Mouse (Mus musculus) cerebellum, adult 11 months (tissue): Measurements from ENCODE around the gene Arfgap1.

ENCODE experiments used
- DNase-seq: peaks from one replicate; pipeline ENCODE4 v3.0.0; 2022

The Arfgap1 gene

DNA sequence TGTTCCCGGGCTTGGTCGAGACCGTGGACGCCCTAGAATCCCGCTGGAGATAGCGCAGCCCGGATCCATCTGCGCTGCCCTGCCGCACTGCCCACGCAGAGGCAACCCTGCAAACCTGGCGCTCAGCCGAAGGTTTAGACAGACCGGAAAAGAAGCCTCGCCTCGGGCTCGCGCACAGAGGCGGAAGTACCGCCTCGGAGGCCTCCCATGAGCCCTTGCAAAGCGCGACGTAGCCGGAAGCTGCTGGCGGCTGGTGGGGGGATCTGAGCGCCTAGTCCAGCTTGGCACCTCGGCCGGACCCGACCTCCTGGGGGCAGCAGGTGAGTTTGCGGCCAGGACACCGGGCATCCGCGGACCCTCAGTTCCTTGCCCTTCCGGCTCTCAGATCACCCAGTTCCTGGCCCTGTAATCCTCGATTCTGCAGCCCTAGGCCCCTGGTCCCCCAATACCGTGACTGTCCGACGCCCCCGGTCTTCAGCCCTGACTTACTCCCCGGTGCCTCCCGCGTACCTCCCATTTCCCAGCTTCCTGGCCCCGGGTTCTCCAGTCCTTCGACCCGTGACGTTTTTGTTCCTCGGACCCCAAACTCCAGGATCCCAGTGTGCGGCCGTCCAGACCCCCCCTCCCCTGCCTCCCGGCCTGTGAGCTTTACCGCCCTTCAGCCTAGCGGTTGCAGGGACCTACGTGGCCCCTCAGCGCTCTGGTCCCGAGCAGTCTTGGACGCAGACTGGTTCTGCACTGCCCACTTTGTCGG, at the start of gene Arfgap1:
TSS of gene Arfgap1 (plus strand) at position 216 of the 754 bp plus-strand sequence.
- peak; percentile 92 for DNase-seq

DNA sequence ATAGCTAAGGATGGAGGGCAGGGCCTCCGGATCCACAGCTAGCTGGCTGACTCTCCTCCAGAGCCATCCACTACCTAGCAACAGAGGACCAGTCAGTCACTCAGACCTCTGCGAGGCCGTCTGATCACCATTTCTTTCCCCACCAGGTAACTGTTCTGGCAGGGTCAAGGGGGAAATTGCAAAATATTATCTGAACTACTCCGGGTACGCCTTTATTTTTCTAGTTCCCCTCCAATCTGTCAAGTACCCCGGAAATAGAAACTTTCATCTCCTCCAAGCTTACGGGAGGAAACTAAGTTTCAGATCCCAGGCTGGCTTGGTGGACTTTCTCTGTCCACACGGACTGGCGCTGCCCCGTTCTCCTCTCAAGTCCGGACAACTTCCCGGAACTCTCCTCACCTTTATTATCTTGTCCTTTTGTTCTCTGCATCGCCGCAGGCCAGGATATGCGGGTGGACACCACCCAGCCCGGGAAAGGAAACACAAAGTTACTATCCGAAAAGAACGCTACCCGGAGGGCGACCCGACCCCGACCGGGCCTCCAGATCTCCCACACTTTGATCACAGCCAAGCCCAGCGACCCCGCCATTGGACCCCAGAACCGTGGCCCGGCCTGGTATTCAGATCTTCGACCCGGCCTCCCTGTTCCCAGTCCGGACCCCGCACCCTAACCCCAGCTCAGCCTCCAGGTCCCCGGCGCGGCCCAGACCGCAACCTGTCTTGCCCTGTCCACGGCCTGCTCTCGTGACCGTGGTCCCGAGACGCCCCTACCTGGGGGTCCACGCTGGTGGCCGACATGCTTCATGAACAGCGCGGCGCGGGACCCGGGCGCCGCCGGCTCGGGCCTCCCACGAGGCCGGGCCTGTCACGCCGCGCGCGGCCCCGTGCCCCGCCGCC, 46.9 kb upstream of the Arfgap1 start:
- no peak for DNase-seq

DNA sequence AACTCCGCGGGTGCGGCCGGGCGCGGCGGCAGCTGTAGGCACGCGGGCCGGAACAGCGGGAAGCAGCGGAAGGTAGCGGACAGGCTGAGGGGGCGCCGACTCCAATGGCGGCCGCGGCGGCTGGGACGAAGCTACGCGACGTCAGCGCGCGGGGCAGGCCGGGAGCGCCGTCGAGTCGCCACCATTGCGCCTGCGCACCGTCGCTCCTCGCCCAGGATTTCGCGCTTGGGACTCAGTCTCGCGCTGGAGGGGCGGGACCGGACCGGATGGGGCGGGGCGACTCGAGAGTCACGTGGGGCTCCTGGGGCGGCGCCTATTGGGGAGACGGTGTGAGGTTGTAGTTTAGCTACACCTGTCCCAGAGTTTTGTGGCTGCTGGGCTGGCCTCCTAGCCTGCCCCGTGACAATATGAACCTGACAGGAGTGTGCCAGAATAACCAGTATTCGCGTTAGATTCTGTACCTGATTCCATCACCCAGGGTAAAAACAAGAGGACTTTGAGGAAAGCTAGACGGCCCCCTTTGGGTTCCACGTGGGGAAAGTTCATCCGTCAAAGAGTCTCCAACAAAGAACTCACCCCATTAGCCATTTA, 46.1 kb upstream of the Arfgap1 start, which contains the start of gene Ythdf1:
TSS of gene Ythdf1 (minus strand) at position 140 of the 591 bp plus-strand sequence.
- peak; percentile 98 for DNase-seq

DNA sequence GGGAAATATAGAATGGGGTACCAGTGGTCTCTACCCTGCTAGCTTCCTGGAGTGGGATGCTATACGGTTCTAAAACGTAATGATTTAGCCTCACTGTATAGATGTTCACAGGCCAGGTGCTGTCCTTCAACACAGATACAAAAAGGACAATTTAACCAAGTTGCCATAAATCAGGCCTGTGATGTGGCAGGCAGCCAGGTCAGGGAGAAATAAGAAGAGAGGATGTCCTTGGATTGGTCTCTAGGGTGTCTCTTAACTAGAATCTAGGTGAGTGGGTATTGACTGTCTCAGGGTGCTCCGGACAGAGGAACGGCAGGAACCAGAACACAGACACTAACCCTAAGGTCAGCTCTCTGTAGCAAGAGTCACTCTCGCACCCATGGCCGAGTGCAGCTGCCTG, 44.3 kb upstream of the Arfgap1 start:
- DNase-seq = no peak

DNA sequence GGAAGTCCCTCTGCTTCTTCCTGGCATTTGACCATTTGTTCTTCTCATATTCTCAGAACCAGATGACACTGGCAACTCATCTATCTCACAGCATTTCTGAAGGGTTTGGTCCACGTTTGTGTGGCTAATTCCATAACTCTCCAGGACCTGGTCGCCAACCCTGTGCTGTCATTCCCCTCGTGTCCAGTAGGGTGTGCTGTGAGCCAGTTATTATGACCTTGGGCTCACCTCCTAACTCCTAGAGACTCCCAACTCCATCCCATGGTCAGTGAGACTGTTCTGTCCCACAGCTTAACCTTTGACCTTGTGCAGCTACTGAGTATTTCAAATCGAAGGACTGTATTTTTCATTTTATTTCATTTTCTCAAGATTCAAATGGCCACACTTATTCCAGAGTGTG, 41.8 kb upstream of the Arfgap1 start:
- peak; percentile 68 for DNase-seq

DNA sequence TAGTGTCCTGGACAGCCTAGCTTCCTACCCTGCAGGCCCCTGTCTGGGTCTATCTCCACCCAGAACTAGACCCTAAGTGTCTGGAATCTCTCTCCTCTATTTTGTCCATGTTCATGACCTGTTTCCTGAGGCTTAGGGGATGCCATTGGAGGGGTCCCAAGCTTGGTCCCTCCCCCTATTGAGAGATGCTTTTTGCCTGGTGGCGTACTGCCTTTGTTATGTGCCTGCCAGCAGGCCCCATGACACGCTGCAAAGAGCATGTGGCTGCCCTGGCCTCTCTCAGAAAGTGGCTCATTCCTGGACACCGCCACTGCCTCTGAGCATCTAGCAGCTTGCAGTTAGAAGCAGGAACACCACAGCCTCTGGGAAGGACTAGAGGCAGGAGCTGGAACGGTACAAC, 38.3 kb upstream of the Arfgap1 start, which contains the start of gene Birc7:
TSS of gene Birc7 (plus strand) at position 301 of the 400 bp plus-strand sequence.
- no peak for DNase-seq

DNA sequence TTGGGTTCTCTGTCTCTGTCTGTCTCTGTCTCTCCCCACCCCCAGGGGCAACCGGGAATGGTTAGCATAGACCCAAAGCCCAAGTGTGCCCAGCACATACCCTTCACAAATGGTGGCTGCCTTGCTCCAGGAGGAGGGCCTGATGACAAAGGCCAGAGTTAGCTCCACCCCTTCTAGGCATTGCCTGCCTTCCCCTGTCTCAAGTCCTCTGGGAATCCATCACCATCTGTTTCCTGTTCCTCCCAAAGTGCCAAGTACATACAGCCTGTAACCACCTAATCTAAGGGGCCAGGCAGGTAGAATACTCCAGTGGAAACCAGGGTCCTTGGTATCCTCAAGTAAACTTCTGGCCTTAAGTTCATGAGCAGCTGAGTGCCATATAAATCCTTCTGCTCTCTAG, 34.6 kb upstream of the Arfgap1 start:
- no peak for DNase-seq

DNA sequence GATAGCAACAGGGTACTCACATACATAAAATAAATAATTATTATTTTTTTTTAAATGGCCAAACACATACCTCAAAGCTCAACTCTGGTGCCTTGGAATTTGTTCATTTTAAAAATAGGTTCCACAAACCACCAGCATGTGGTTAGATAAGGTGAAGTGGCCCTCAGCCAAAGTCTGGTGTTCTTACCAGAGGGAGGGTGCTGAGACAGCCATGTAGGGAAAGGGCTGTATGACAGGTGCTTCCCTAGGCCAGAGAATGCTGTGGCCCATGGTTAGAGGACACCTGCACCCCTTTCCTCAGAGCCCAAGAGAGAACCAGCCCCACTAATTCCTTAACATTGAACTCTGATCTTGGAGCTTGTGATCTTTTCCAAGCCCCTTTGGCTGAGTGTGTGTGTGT, 26.8 kb upstream of the Arfgap1 start:
- no peak for DNase-seq

DNA sequence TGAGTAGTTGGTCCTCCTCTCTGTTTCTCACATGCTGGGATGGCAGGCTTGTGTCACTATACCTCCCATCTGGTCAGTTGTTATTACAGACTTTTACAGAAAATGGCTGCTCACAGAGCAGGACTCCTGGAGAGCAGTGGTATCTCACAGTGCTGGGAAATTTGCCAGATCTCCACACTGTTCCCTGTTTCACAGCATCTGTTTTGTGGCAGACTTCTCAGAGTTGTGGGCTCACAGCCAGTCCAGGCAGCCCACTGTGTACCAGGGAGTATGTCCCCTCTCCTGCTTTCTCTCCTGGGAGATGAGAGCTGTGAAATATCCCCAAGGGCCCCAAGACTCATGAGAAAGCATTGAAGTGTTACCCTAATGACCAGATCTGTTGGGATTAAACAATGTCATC, 25.2 kb upstream of the Arfgap1 start:
- no peak for DNase-seq

DNA sequence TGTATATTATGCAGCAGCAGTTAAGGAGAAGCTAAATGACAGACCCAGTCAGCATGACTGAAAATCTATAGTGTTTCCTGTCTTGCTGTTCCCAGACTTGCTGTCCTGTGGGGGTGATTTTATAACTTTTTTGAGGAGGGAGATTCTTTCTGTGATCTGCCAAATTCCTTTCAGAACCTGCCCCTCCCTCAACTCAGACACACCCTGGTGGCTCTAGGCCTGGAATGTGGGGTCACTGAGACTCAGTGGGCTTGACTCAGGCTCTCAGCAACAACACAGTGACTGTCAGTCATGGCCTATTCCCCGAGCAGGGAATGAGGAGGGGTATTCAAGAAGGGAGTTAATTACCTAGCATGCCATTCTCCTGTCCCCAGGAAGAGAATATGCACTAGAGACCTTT, 17.1 kb upstream of the Arfgap1 start:
- no peak for DNase-seq

DNA sequence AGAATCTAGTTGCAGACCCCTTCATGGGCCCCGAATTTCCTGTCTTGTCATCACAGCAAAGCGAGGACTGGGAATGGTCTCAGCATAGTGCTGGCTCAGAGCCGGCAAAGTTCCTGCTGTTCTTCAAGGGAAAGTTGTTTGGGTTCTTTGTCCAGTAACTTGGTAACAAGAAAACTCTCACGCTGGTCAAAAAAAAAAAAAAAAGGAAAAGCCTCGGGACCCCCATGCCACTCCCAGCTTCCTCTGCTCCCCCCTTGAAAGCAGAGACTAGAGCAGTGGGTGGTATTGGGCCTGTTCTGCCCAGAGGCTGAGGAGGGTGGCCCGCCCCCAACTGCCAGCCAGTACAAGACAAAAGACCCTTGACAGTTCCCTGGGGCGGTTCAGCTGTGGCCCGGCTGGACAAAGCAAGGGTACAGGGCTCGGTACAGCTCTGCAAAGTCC, 14.3 kb upstream of the Arfgap1 start:
- DNase-seq = no peak

DNA sequence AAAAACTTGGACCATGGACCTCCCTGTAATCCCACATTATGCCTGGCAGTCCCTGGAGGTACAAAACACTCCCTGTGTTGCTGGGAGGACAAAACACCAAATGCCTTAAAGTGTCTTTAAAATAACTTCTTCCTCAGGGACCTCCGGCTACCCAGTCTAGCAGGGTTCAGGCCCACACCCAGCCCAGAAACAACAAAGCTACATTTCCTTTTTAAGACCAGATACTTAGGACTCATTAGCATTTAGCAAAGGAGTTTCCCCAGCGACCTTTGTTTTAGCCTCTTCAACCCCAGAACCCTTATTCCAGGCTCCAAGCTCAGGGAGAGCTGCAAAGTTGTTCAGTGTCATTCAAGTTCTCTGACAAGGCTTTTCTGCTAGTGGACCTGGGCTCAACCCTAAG, 13.4 kb upstream of the Arfgap1 start:
- DNase-seq = no peak

DNA sequence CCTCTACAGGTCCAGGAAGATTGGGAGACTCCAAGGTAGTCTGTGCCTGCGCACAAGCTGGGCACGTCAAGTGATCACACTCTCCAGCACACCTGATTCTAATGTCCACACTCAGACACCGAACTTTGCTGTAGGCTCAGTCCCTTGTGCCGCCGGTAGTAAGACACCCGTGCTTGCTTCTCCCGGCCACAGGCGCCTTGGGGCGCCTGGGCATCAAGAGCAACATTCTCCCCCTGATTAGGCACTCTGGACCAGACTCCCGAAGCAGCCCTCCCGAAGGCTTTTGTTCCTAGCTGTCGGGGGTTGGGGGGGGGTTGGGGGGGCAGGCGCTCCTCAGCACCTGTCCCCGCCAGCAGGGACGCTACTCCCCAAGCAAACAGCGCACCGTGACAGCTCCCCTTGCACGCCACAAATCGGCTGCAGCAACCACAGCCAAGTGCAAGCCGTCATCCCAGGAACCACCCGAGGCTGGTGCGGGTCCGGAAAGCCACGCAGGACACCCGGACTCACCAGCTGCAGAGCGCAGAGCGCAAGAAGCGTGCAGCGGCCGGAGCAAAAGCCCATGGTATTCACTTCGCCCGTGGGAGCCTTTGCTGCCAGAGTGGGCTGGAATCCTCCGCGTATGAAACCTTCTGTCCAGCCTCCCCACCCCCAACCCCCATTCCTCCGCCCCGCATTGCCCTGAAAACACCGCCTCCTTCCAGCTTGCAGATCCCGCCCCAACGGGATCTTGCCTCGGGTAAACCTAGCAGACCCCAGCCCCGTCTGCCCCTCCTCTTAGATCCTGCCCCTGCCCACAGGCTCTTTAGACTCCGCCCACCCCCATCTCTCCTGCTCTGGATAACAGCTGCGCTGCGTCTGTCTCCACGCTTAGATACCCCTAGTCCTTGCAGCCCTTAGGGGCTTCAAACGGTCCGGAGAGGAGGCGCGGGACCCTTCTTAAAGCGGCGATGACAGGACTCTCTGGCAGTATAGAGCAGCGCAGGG, 12.7 kb upstream of the Arfgap1 start, which contains the start of gene Nkain4:
TSS of gene Nkain4 (minus strand) at position 639 of the 987 bp plus-strand sequence.
- DNase-seq = peak; percentile 53

DNA sequence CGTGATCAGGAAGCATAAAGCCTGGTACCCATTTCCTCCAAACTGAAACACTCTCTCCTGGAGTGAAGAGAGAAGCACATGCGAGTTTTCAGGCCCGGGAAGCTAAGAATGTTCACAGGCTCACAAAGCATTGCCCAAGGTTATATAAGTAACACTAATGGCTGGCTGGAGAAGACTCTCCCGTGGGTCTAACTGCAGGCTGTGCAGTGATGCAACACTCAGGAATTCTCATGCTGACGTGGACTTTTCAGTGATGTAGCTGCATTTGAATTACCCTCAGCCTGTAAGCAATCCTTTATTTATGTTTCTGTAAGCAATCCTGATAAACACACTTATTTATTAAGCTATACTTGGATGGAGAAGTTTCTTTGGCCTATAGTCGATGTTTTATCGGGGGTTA, 7.4 kb upstream of the Arfgap1 start:
- DNase-seq = no peak

DNA sequence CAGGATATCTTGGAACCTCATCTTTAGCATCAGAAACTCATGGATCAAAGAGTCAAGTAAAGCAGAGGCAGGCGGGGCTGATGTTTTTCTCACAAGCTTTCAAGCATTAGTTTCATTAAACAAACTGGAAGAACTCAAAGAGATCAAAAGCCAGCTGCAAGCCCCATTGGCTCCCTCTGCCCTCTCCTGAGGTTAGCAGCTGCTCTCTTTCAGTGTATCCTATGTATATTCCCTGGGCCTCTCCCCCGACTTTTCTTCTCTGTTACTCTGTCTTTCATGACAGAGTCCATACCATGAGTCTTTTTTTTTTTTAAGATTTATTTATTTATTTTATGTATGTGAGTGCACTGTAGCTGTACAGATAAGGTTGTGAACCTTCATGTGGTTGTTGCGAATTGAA, 6.8 kb upstream of the Arfgap1 start:
- no peak for DNase-seq

DNA sequence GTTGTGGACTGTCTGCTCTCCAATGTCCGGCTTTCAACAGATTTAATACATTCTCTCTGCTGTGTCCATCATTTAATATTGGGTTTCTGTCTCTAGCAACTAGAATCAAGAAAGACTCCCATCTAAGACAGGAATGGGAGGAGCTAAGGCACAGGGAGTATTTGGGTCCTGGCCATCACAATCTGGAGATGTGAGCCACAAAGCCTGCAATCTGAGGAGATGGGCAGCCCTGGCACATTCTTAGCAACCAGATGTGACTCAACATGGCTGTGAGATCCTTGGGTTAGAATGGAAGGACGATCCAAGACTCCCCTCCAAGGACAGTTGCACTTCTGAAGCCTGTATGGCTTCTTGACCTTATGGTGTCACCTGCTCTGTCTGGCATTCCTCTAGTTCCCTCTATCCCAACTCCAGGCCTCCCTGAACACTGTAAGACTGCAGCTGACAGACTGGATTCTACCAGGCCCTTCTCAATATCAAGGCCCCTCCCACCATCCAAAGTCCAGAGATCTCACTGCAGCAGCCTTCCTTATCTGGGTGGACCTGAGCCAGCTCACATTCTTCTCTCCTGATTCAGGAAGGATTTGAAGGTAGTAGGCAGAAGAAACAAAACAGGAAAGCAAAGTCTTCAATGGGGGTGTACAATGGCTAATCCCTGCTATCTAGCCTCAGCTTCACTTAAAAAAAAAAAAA, 4.3 kb upstream of the Arfgap1 start:
- no peak for DNase-seq

DNA sequence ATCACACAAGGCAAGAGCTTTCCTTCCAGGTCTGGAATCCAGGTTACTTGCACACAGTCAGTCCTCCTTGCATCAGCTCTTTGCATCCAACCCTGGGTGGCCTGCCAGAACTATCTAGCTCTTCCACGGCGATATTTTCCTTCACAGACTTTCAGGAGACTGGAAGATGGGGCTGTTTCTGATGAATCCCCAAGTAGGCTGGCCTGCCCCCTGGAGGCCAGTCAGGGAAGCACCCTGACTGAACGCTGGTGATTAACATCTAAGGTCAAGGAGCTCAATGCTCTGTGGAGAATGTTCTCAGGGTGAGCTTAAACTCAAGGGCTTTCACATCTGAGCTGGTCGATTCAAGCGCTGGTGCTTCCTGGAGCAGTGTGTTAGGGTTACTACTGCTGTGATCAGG, 3.1 kb upstream of the Arfgap1 start:
- DNase-seq = peak; percentile 77

DNA sequence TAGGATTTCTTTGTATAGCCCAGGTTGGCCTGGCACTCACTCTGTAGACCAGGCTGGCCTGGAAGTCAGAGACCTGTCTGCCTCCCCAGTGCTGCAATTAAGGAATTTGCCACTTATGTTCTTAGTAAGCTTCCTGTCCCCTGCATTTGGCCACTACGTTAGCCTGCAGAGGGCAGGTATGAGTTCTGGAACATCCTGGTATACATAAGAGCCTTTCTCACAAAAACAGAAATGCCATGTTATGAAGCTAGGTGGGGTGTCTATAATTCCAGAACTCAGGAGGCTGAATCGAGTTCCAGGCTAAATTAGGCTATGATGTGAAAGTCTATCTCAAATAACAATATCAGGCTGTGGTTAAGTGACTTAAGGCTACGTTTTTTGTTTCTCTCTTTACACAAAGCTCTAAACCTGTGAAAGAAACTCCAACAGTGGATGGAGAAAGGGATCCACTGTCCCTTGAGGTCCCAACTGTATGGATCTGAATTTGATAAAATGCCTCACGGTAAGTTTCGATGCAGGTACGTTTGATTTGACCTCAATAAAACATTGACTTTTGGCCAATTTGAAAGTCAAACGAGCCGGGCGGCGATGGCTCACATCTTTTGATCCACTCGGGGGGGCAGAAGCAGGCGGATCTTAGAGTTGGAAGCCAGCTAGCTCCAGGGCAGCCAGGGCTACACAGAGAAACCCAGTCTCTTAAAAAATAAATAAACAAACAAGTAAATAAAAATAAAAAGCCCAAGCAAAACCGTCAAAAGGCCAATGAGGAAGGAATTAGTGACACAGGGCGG, 738 bp upstream of the Arfgap1 start:
- DNase-seq = peak; percentile 28

DNA sequence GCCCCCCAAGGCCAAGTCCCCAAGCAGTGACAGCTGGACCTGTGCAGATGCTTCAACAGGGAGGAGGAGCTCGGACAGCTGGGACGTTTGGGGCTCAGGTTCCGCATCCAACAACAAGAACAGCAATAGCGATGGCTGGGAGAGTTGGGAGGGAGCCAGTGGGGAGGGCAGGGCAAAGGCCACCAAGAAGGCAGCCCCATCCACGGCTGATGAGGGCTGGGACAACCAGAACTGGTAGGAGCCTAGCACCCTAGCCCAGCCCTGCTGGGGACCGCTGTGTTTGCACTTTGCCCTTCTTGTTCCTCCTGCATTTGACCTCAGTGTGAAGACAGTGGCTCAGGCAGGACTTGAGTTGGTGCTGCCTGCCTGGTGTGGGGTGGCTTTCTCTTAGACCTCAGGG, 14.1 kb downstream of the Arfgap1 start:
- no peak for DNase-seq

DNA sequence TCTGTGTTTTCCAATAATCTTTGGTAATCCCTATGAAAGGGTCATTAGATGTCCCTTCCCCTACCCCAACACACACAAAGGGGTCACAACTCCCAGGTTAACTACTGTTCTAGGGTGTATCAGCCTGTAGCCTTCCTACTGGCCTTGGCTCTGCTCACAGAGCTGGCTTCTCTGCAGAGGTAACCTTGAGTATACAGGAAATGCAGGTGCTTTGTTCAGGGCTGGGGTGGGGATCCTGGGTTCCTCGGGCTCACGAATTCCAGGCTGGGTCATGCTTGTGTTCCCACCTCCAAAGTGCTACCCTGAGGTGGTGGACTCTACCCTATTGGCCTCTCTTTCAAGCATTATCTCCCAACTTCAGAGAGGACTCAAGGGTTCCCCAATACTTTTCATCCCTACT, 18.6 kb downstream of the Arfgap1 start:
- no peak for DNase-seq

DNA sequence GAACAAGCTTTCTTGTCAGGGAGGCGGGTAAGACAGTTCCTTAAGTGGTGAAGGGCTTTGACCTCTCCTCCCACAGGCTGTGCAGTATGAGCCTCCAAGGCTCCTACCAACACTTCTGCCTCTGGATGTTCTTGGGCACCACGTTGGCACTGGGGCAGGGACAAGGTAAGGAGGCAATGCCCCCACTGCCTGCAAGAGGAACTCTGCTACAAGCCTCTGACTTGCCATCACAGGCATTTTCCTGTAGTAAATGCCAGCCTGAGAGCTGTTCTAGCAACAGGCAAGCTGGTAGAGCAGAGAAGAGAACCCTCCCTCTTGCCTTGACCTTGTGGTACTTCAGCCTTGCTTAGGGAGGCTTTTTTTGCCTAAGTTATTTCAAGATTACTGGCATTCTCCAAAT, 19.4 kb downstream of the Arfgap1 start, which contains the start of gene Col20a1:
TSS of gene Col20a1 (plus strand) at position 87 of the 400 bp plus-strand sequence.
- DNase-seq = no peak
